Mouse (Mus musculus): ENCODE data around the gene Nsl1.

DNA sequence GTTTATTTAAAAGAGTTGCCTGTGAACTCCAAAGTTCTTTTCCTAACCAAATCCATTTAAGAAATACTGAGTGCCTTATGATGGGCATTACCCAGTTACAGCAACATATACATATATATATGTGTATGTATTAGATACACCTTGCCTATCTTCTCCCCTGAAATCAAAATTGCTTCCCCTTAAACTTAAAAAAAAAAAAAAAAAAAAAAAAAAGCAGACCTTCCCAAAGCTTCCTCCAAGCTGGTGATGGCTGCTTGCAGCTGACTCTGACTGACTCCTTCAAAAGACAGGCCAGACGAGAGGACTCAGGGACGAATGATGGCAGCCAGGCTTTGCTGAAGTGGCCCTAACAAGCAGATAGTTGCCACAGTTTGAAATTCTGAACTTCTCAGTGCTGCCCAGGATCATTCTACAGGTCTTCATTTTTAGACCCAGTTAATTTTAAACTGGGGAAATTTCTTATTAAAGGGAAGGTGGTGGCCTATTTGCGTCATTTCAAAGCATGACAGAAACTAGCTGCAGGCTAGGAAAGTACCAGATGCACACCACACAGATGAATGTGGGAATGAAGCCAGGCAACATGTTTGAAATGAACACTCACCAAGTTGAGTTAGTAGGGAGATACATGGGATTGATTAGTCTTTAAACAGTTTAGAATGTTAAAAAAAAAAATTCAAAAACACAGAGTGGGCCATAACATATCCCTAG lies 42.4 kb upstream of the Nsl1 start:
- TF ChIP-seq CTCF (IDR thresholded peaks at IDR 0.05; ENCODE audit: low read depth, low read length) = no peak
- TF ChIP-seq POLR2A (IDR thresholded peaks at IDR 0.05; ENCODE audit: insufficient read depth, low read length) = no peak
- TF ChIP-seq EP300 (IDR thresholded peaks at IDR 0.05; ENCODE audit: insufficient read depth, low read depth, low read length) = no peak
